Mouse (Mus musculus) spleen, adult 2 months (tissue): ENCODE measurements around the gene Patl1.

ENCODE experiments used
- CTCF ChIP-seq: fragments of 200-500 bp; IDR thresholded peaks from 2 replicates; pipeline ENCODE4 v1.5.1; 2011; ENCODE audit warnings: mild to moderate bottlenecking, inconsistent platforms; ENCODE audit not compliant: insufficient read depth, insufficient read length, insufficient replicate concordance; ENCODE audit errors: extremely low read depth
- POLR2A ChIP-seq: fragments of 200-500 bp; IDR thresholded peaks from 2 replicates; pipeline ENCODE4 v1.6.1; 2011; ENCODE audit warnings: low read depth, low read length, inconsistent platforms

DNA sequence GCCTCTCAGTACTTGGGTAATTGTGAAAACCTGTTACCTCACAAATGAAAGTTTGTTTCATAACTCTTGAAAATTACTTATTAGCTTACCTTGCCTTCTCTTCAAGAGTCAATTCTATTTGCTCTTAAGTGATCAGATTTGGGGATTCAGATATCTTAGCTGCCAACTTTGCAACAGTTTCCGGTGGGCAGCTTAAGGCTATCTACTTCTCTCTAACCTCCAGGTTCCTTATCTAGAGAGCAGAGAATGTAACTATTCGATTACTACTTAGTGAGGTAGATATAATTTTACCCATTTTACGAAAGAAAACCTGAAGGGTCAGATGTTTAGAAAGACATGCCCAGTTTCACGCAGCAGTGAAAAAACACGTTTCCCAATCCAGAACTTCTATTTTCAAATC lies 1.2 kb upstream of the Patl1 start:
- TF ChIP-seq CTCF (no peak), POLR2A (no peak)
